Mouse (Mus musculus): ENCODE measurements around the gene H2-Q4. TPM values are rescaled to one million over a fixed set of nuclear protein-coding genes. Genes with fewer than 3 reads are reported as not detected.
"Not testable (repeated sequence)": the region's sequence is repeated elsewhere in the genome, so short reads cannot be mapped to it uniquely, and the experiment has no call there.

The H2-Q4 gene
- total and polyA plus RNA-seq, 3 experiments = 0.05 TPM; not detected in 2

GRCm38 (mm10) chr17:35425474-35425873 lies 46.1 kb downstream of the H2-Q4 start:
- ATAC-seq (ENCODE audit: extremely low read depth, insufficient number of reproducible peaks, low FRiP score, poor library complexity, severe bottlenecking); H3K4me3 ChIP-seq (ENCODE audit: low read depth, low read length); DNase-seq (ENCODE audit: low spot score): not testable (repeated sequence)

GRCm38 (mm10) chr17:35428883-35429282 lies 49.5 kb downstream of the H2-Q4 start:
- DNase-seq (ENCODE audit: low spot score); H3K4me3 ChIP-seq (ENCODE audit: low read depth, low read length); H3K27me3 ChIP-seq (ENCODE audit: insufficient read depth, low read length); ATAC-seq (ENCODE audit: extremely low read depth, insufficient number of reproducible peaks, low FRiP score, poor library complexity, severe bottlenecking); H3K36me3 ChIP-seq (replicated peaks); H3K4me1 ChIP-seq (ENCODE audit: insufficient read depth, low read depth, low read length); H3K9me3 ChIP-seq (replicated peaks): not testable (repeated sequence)

More at GRCm38 (mm10) chr17:35425474-35425873, 46.1 kb downstream of the H2-Q4 start:
- not testable (repeated sequence) for H3K27me3 ChIP-seq (ENCODE audit: insufficient read depth, low read length); H3K36me3 ChIP-seq (replicated peaks); H3K4me1 ChIP-seq (ENCODE audit: insufficient read depth, low read depth, low read length); H3K9me3 ChIP-seq (replicated peaks)

- not testable (repeated sequence) for H3K27me3 ChIP-seq (ENCODE audit: insufficient read depth, low read length); ATAC-seq (ENCODE audit: extremely low read depth, insufficient number of reproducible peaks, low FRiP score, poor library complexity, severe bottlenecking); H3K4me3 ChIP-seq (ENCODE audit: low read depth, low read length); H3K4me1 ChIP-seq (ENCODE audit: insufficient read depth, low read depth, low read length); DNase-seq (ENCODE audit: low spot score); H3K9me3 ChIP-seq (replicated peaks); H3K36me3 ChIP-seq (replicated peaks)
These were observed 51.3 kb downstream of the H2-Q4 start for GRCm38 (mm10) chr17:35430671-35431070.

GRCm38 (mm10) chr17:35432167-35432566 lies 52.8 kb downstream of the H2-Q4 start:
- not testable (repeated sequence) for ATAC-seq (ENCODE audit: extremely low read depth, insufficient number of reproducible peaks, low FRiP score, poor library complexity, severe bottlenecking); H3K9me3 ChIP-seq (replicated peaks); H3K4me3 ChIP-seq (ENCODE audit: low read depth, low read length); H3K4me1 ChIP-seq (ENCODE audit: insufficient read depth, low read depth, low read length); DNase-seq (ENCODE audit: low spot score); H3K27me3 ChIP-seq (ENCODE audit: insufficient read depth, low read length); H3K36me3 ChIP-seq (replicated peaks)

GRCm38 (mm10) chr17:35434836-35435235 lies 55.4 kb downstream of the H2-Q4 start:
- not testable (repeated sequence) for H3K4me3 ChIP-seq (ENCODE audit: low read depth, low read length); ATAC-seq (ENCODE audit: extremely low read depth, insufficient number of reproducible peaks, low FRiP score, poor library complexity, severe bottlenecking); H3K4me1 ChIP-seq (ENCODE audit: insufficient read depth, low read depth, low read length); H3K27me3 ChIP-seq (ENCODE audit: insufficient read depth, low read length); DNase-seq (ENCODE audit: low spot score); H3K36me3 ChIP-seq (replicated peaks); H3K9me3 ChIP-seq (replicated peaks)
- peak; percentile 85 for TF ChIP-seq CTCF (IDR thresholded peaks at IDR 0.05; ENCODE audit: low read depth, low read length)

Other genes starting within 250 kb of the H2-Q4 start
Only the 20 nearest of the 26 such genes appear.
- 81.9 and 91.5 TPM in 2 replicates for gene Lst1, start 191.2 kb upstream of the H2-Q4 start, total RNA-seq (2014; fragmentation: Nextera tagmentation)
- 391 and 521 TPM in 2 replicates for gene Lst1, start 191.2 kb upstream of the H2-Q4 start, total RNA-seq (2017)
- gene Lst1, start 191.2 kb upstream of the H2-Q4 start, polyA plus RNA-seq (2012) = 7.1 and 8.0 TPM in 2 replicates
- not detected in 2 replicates for gene Ltb, start 185.2 kb upstream of the H2-Q4 start, total RNA-seq (2014; fragmentation: Nextera tagmentation)
- gene Ltb, start 185.2 kb upstream of the H2-Q4 start, total RNA-seq (2017) = 0.99 and 1.2 TPM in 2 replicates
- 0.45 and 0.78 TPM in 2 replicates for gene Ltb, start 185.2 kb upstream of the H2-Q4 start, polyA plus RNA-seq (2012)
- 0.68 TPM in 1 of 2 replicates, not detected in the other for gene Tnf, start 177.6 kb upstream of the H2-Q4 start, total RNA-seq (2014; fragmentation: Nextera tagmentation)
- 1.4 and 1.5 TPM in 2 replicates for gene Tnf, start 177.6 kb upstream of the H2-Q4 start, total RNA-seq (2017)
- 0.04 TPM in 1 of 2 replicates, not detected in the other for gene Tnf, start 177.6 kb upstream of the H2-Q4 start, polyA plus RNA-seq (2012)
- gene Lta, start 174.3 kb upstream of the H2-Q4 start, total RNA-seq (2014; fragmentation: Nextera tagmentation) = not detected in 2 replicates
- 0.12 TPM in 1 of 2 replicates, not detected in the other for gene Lta, start 174.3 kb upstream of the H2-Q4 start, total RNA-seq (2017)
- not detected in 2 replicates for gene Lta, start 174.3 kb upstream of the H2-Q4 start, polyA plus RNA-seq (2012)
- not detected in 2 replicates for gene Gm16181, start 158.8 kb upstream of the H2-Q4 start, total RNA-seq (2014; fragmentation: Nextera tagmentation)
- gene Gm16181, start 158.8 kb upstream of the H2-Q4 start, total RNA-seq (2017) = 0.38 and 0.52 TPM in 2 replicates
- not detected in 2 replicates for gene Gm16181, start 158.8 kb upstream of the H2-Q4 start, polyA plus RNA-seq (2012)
- gene Atp6v1g2, start 146.0 kb upstream of the H2-Q4 start, total RNA-seq (2014; fragmentation: Nextera tagmentation) = 3.0 and 5.0 TPM in 2 replicates
- gene Atp6v1g2, start 146.0 kb upstream of the H2-Q4 start, total RNA-seq (2017) = 3.2 TPM in 2 replicates
- gene Atp6v1g2, start 146.0 kb upstream of the H2-Q4 start, polyA plus RNA-seq (2012) = 2.4 and 2.8 TPM in 2 replicates
- gene Nfkbil1, start 143.8 kb upstream of the H2-Q4 start, total RNA-seq (2014; fragmentation: Nextera tagmentation) = 7.0 and 14.1 TPM in 2 replicates
- 8.6 and 12.1 TPM in 2 replicates for gene Nfkbil1, start 143.8 kb upstream of the H2-Q4 start, total RNA-seq (2017)
- gene Nfkbil1, start 143.8 kb upstream of the H2-Q4 start, polyA plus RNA-seq (2012) = 37.3 and 41.6 TPM in 2 replicates
- 424 and 464 TPM in 2 replicates for gene Ddx39b, start 137.9 kb upstream of the H2-Q4 start, total RNA-seq (2014; fragmentation: Nextera tagmentation)
- gene Ddx39b, start 137.9 kb upstream of the H2-Q4 start, total RNA-seq (2017) = 171 and 174 TPM in 2 replicates
- 362 and 363 TPM in 2 replicates for gene Ddx39b, start 137.9 kb upstream of the H2-Q4 start, polyA plus RNA-seq (2012)
- gene H2-D1, start 116.9 kb upstream of the H2-Q4 start, total RNA-seq (2014; fragmentation: Nextera tagmentation) = 50.2 and 53.6 TPM in 2 replicates
- 109 and 115 TPM in 2 replicates for gene H2-D1, start 116.9 kb upstream of the H2-Q4 start, total RNA-seq (2017)
- gene H2-D1, start 116.9 kb upstream of the H2-Q4 start, polyA plus RNA-seq (2012) = 88.5 and 106 TPM in 2 replicates
- gene H2-Q1, start 59.2 kb upstream of the H2-Q4 start, total RNA-seq (2014; fragmentation: Nextera tagmentation) = not detected in 2 replicates
- gene H2-Q1, start 59.2 kb upstream of the H2-Q4 start, total RNA-seq (2017) = 0.16 TPM in 1 of 2 replicates, not detected in the other
- not detected in 2 replicates for gene H2-Q1, start 59.2 kb upstream of the H2-Q4 start, polyA plus RNA-seq (2012)
- not detected in 2 replicates for gene H2-Q2, start 37.4 kb upstream of the H2-Q4 start, total RNA-seq (2014; fragmentation: Nextera tagmentation)
- gene H2-Q2, start 37.4 kb upstream of the H2-Q4 start, total RNA-seq (2017) = not detected in 2 replicates
- not detected in 2 replicates for gene H2-Q2, start 37.4 kb upstream of the H2-Q4 start, polyA plus RNA-seq (2012)
- gene H2-Q6, start 45.2 kb downstream of the H2-Q4 start, total RNA-seq (2014; fragmentation: Nextera tagmentation) = not detected in 2 replicates
- gene H2-Q6, start 45.2 kb downstream of the H2-Q4 start, total RNA-seq (2017) = 0.12 and 0.33 TPM in 2 replicates
- gene H2-Q6, start 45.2 kb downstream of the H2-Q4 start, polyA plus RNA-seq (2012) = 0.07 TPM in 1 of 2 replicates, not detected in the other
- not detected in 2 replicates for gene H2-Q7, start 59.5 kb downstream of the H2-Q4 start, total RNA-seq (2014; fragmentation: Nextera tagmentation)
- gene H2-Q7, start 59.5 kb downstream of the H2-Q4 start, total RNA-seq (2017) = 0.23 and 0.38 TPM in 2 replicates
- gene H2-Q7, start 59.5 kb downstream of the H2-Q4 start, polyA plus RNA-seq (2012) = 0.05 TPM in 1 of 2 replicates, not detected in the other
- gene H2-Q10, start 90.5 kb downstream of the H2-Q4 start, total RNA-seq (2014; fragmentation: Nextera tagmentation) = not detected in 2 replicates
- 0.05 and 0.06 TPM in 2 replicates for gene H2-Q10, start 90.5 kb downstream of the H2-Q4 start, total RNA-seq (2017)
- gene H2-Q10, start 90.5 kb downstream of the H2-Q4 start, polyA plus RNA-seq (2012) = not detected in 2 replicates
- gene Pou5f1, start 126.4 kb downstream of the H2-Q4 start, total RNA-seq (2014; fragmentation: Nextera tagmentation) = not detected in 2 replicates
- gene Pou5f1, start 126.4 kb downstream of the H2-Q4 start, total RNA-seq (2017) = 0.11 TPM in 1 of 2 replicates, not detected in the other
- gene Pou5f1, start 126.4 kb downstream of the H2-Q4 start, polyA plus RNA-seq (2012) = not detected in 2 replicates
- 67.4 and 74.5 TPM in 2 replicates for gene Tcf19, start 137.2 kb downstream of the H2-Q4 start, total RNA-seq (2014; fragmentation: Nextera tagmentation)
- 29.8 and 37.2 TPM in 2 replicates for gene Tcf19, start 137.2 kb downstream of the H2-Q4 start, total RNA-seq (2017)
- 62.1 and 63.4 TPM in 2 replicates for gene Tcf19, start 137.2 kb downstream of the H2-Q4 start, polyA plus RNA-seq (2012)
- gene Cchcr1, start 137.5 kb downstream of the H2-Q4 start, total RNA-seq (2014; fragmentation: Nextera tagmentation) = 13.3 and 14.1 TPM in 2 replicates
- gene Cchcr1, start 137.5 kb downstream of the H2-Q4 start, total RNA-seq (2017) = 12.3 and 12.5 TPM in 2 replicates
- 18.7 and 19.3 TPM in 2 replicates for gene Cchcr1, start 137.5 kb downstream of the H2-Q4 start, polyA plus RNA-seq (2012)
- not detected in 2 replicates for gene Psors1c2, start 153.6 kb downstream of the H2-Q4 start, total RNA-seq (2014; fragmentation: Nextera tagmentation)
- gene Psors1c2, start 153.6 kb downstream of the H2-Q4 start, total RNA-seq (2017) = 0.22 TPM in 1 of 2 replicates, not detected in the other
- gene Psors1c2, start 153.6 kb downstream of the H2-Q4 start, polyA plus RNA-seq (2012) = 1.1 TPM in 2 replicates
- not detected in 2 replicates for gene Cdsn, start 172.5 kb downstream of the H2-Q4 start, total RNA-seq (2014; fragmentation: Nextera tagmentation)
- not detected in 2 replicates for gene Cdsn, start 172.5 kb downstream of the H2-Q4 start, total RNA-seq (2017)
- gene Cdsn, start 172.5 kb downstream of the H2-Q4 start, polyA plus RNA-seq (2012) = not detected in 2 replicates
- gene 2300002M23Rik, start 187.8 kb downstream of the H2-Q4 start, total RNA-seq (2014; fragmentation: Nextera tagmentation) = not detected in 2 replicates
- gene 2300002M23Rik, start 187.8 kb downstream of the H2-Q4 start, total RNA-seq (2017) = 0.27 TPM in 1 of 2 replicates, not detected in the other
- not detected in 2 replicates for gene 2300002M23Rik, start 187.8 kb downstream of the H2-Q4 start, polyA plus RNA-seq (2012)

All from G1E (cell line).